Mouse (Mus musculus): ENCODE measurements around the gene Ccnf. TPM values are rescaled to one million over a fixed set of nuclear protein-coding genes. Genes with fewer than 3 reads are reported as not detected.

Ccnf gene
- polyA plus RNA-seq, 1 experiment from 2014 or later, result 29.6 TPM

- Histone ChIP-seq H3K4me2 (ENCODE audit: low read depth, low read length) (peak overlapping the region; percentile 92), H3K4me3 (ENCODE audit: low read depth, low read length) (peak overlapping the region; percentile 70; the same call in 1 of the 2 replicates), H3K9me3 (ENCODE audit: low read length) (no peaks in the 10 kb centered on the region), H3K36me3 (replicated peaks; ENCODE audit: insufficient read depth, low read length) (peaks cover 18% of the 10 kb centered on the region), H3K27ac (ENCODE audit: low read depth) (peak overlapping the region; percentile 81; the same call in 1 of the 2 replicates), H3K27me3 (ENCODE audit: insufficient read depth, low read length) (no peaks in the 10 kb centered on the region), H3K9ac (replicated peaks) (peak overlapping the region; percentile 85), H3K4me1 (ENCODE audit: insufficient read depth) (peaks cover 16% of the 10 kb centered on the region)
- no peak for DNase-seq
- WGBS (ENCODE audit: insufficient replicate concordance), result 93% methylated on average over 2 of the region's 2 CpGs
- no peak for ATAC-seq
- no peak for TF ChIP-seq CTCF (IDR thresholded peaks at IDR 0.05; ENCODE audit: low read depth)
- no peak for TF ChIP-seq EP300 (IDR thresholded peaks at IDR 0.05; ENCODE audit: low read depth)
Observed at GRCm38 (mm10) chr17:24252329-24252728, 1.0 kb upstream of the Ccnf start.

GRCm38 (mm10) chr17:24250988-24251319 is 330 bp downstream of the Ccnf start:
- under 1% methylated on average over 32 of the region's 32 CpGs for WGBS (ENCODE audit: insufficient replicate concordance)
- no peak for TF ChIP-seq CTCF (IDR thresholded peaks at IDR 0.05; ENCODE audit: low read depth)
- TF ChIP-seq EP300 (IDR thresholded peaks at IDR 0.05; ENCODE audit: low read depth), result no peak

GRCm38 (mm10) chr17:24248641-24249040 is 2.6 kb downstream of the Ccnf start:
- WGBS (ENCODE audit: insufficient replicate concordance), result 97% methylated on average over 2 of the region's 2 CpGs

More at GRCm38 (mm10) chr17:24250988-24251319, 330 bp downstream of the Ccnf start:
- Histone ChIP-seq H3K9ac (replicated peaks) (peak overlapping the region; percentile 78), H3K4me1 (ENCODE audit: insufficient read depth) (peaks cover 16% of the 10 kb centered on the region), H3K4me3 (ENCODE audit: low read depth, low read length) (peak overlapping the region; percentile 70), H3K9me3 (ENCODE audit: low read length) (no peaks in the 10 kb centered on the region), H3K36me3 (replicated peaks; ENCODE audit: insufficient read depth, low read length) (peaks cover 30% of the 10 kb centered on the region), H3K27me3 (ENCODE audit: insufficient read depth, low read length) (no peaks in the 10 kb centered on the region), H3K4me2 (ENCODE audit: low read depth, low read length) (peak overlapping the region; percentile 92), H3K27ac (ENCODE audit: low read depth) (peak overlapping the region; percentile 46)
- ATAC-seq (no peak; the same call in 1 of the 2 replicates), DNase-seq (no peak)

GRCm38 (mm10) chr17:24244061-24244460 is 7.2 kb downstream of the Ccnf start:
- ATAC-seq (no peak), DNase-seq (no peak)
- Histone ChIP-seq H3K4me1 (ENCODE audit: insufficient read depth) (no peaks in the 10 kb centered on the region), H3K9ac (replicated peaks) (no peak overlapping the region), H3K36me3 (replicated peaks; ENCODE audit: insufficient read depth, low read length) (peaks cover 87% of the 10 kb centered on the region), H3K9me3 (ENCODE audit: low read length) (no peaks in the 10 kb centered on the region), H3K4me3 (ENCODE audit: low read depth, low read length) (no peak overlapping the region), H3K27me3 (ENCODE audit: insufficient read depth, low read length) (no peaks in the 10 kb centered on the region), H3K27ac (ENCODE audit: low read depth) (no peak overlapping the region), H3K4me2 (ENCODE audit: low read depth, low read length) (no peak overlapping the region)
- 96% methylated on average over 8 of the region's 8 CpGs for WGBS (ENCODE audit: insufficient replicate concordance)
- TF ChIP-seq CTCF (IDR thresholded peaks at IDR 0.05; ENCODE audit: low read depth), result no peak
- TF ChIP-seq EP300 (IDR thresholded peaks at IDR 0.05; ENCODE audit: low read depth), result no peak

More at GRCm38 (mm10) chr17:24248641-24249040, 2.6 kb downstream of the Ccnf start:
- no peak for DNase-seq
- no peak overlapping the region for H3K9ac ChIP-seq (replicated peaks)
- no peak overlapping the region for H3K27ac ChIP-seq (ENCODE audit: low read depth)
- ATAC-seq, result no peak
- peaks cover 47% of the 10 kb centered on the region for H3K36me3 ChIP-seq (replicated peaks; ENCODE audit: insufficient read depth, low read length)
- H3K4me3 ChIP-seq (ENCODE audit: low read depth, low read length), result no peak overlapping the region; the same call in 1 of the 2 replicates
- H3K9me3 ChIP-seq (ENCODE audit: low read length), result no peaks in the 10 kb centered on the region
- H3K27me3 ChIP-seq (ENCODE audit: insufficient read depth, low read length), result no peaks in the 10 kb centered on the region
- TF ChIP-seq EP300 (IDR thresholded peaks at IDR 0.05; ENCODE audit: low read depth) (no peak), CTCF (IDR thresholded peaks at IDR 0.05; ENCODE audit: low read depth) (peak; percentile 52)
- no peak overlapping the region for H3K4me2 ChIP-seq (ENCODE audit: low read depth, low read length)
- H3K4me1 ChIP-seq (ENCODE audit: insufficient read depth), result peaks cover 14% of the 10 kb centered on the region

- Histone ChIP-seq H3K27me3 (ENCODE audit: insufficient read depth, low read length) (no peaks in the 10 kb centered on the region), H3K36me3 (replicated peaks; ENCODE audit: insufficient read depth, low read length) (peaks cover 87% of the 10 kb centered on the region), H3K27ac (ENCODE audit: low read depth) (no peak overlapping the region), H3K9ac (replicated peaks) (no peak overlapping the region), H3K4me3 (ENCODE audit: low read depth, low read length) (no peak overlapping the region), H3K9me3 (ENCODE audit: low read length) (no peaks in the 10 kb centered on the region), H3K4me1 (ENCODE audit: insufficient read depth) (no peaks in the 10 kb centered on the region), H3K4me2 (ENCODE audit: low read depth, low read length) (no peak overlapping the region)
- DNase-seq (peak; percentile 82), ATAC-seq (no peak)
- WGBS (ENCODE audit: insufficient replicate concordance), result 89% methylated on average over 4 of the region's 4 CpGs
- TF ChIP-seq EP300 (IDR thresholded peaks at IDR 0.05; ENCODE audit: low read depth), result no peak
- peak; percentile 88 for TF ChIP-seq CTCF (IDR thresholded peaks at IDR 0.05; ENCODE audit: low read depth)
Observed at GRCm38 (mm10) chr17:24243311-24243969, 7.8 kb downstream of the Ccnf start.

GRCm38 (mm10) chr17:24236921-24237320 is 14.4 kb downstream of the Ccnf start:
- Histone ChIP-seq H3K27ac (ENCODE audit: low read depth) (no peak overlapping the region), H3K9ac (replicated peaks) (no peak overlapping the region), H3K9me3 (ENCODE audit: low read length) (no peaks in the 10 kb centered on the region), H3K36me3 (replicated peaks; ENCODE audit: insufficient read depth, low read length) (peaks cover 97% of the 10 kb centered on the region), H3K27me3 (ENCODE audit: insufficient read depth, low read length) (no peaks in the 10 kb centered on the region), H3K4me2 (ENCODE audit: low read depth, low read length) (no peak overlapping the region), H3K4me3 (ENCODE audit: low read depth, low read length) (no peak overlapping the region), H3K4me1 (ENCODE audit: insufficient read depth) (no peaks in the 10 kb centered on the region)
- WGBS (ENCODE audit: insufficient replicate concordance), result 96% methylated on average over 7 of the region's 7 CpGs
- DNase-seq (no peak), ATAC-seq (no peak)
- no peak for TF ChIP-seq EP300 (IDR thresholded peaks at IDR 0.05; ENCODE audit: low read depth)
- no peak for TF ChIP-seq CTCF (IDR thresholded peaks at IDR 0.05; ENCODE audit: low read depth)
